Mouse (Mus musculus) neural tube, embryonic 13.5 days (tissue): Measurements from ENCODE around the gene Mdfic. TPM values are rescaled to one million over a fixed set of nuclear protein-coding genes. Genes with fewer than 3 reads are reported as not detected.

Source experiments
- ATAC-seq: fragments of 200-750 bp; cut with Nextera tagmentation; 2 replicates; pipeline ENCODE4 v1.8.0; 2017; ENCODE audit warnings: low read depth, mild to moderate bottlenecking, moderate TSS enrichment, moderate library complexity
- H3K27ac ChIP-seq: fragments of 300-500 bp; sonication (generic); replicated peaks from 2 replicates; pipeline ENCODE4 v1.5.1; 2015; ENCODE audit warnings: moderate library complexity, mild to moderate bottlenecking, inconsistent platforms
- H3K27me3 ChIP-seq: fragments of 300-500 bp; sonication (generic); 2 replicates; pipeline ENCODE4 v1.6.1; 2015; ENCODE audit warnings: mild to moderate bottlenecking, inconsistent platforms
- H3K36me3 ChIP-seq: fragments of 300-500 bp; sonication (generic); 2 replicates; pipeline ENCODE4 v1.6.1; 2015; ENCODE audit warnings: mild to moderate bottlenecking, inconsistent platforms
- H3K4me1 ChIP-seq: fragments of 300-500 bp; sonication (generic); replicated peaks from 2 replicates; pipeline ENCODE4 v1.6.1; 2015; ENCODE audit warnings: inconsistent platforms
- H3K4me2 ChIP-seq: fragments of 300-500 bp; sonication (generic); 2 replicates; pipeline ENCODE4 v1.6.1; 2015; ENCODE audit warnings: inconsistent platforms, mild to moderate bottlenecking, moderate library complexity
- H3K4me3 ChIP-seq: fragments of 300-500 bp; sonication (generic); 2 replicates; pipeline ENCODE4 v1.5.1; 2015; ENCODE audit warnings: mild to moderate bottlenecking, inconsistent platforms
- H3K9ac ChIP-seq: fragments of 300-500 bp; sonication (generic); 2 replicates; pipeline ENCODE4 v1.6.1; 2015; ENCODE audit warnings: moderate library complexity, mild to moderate bottlenecking, inconsistent platforms
- H3K9me3 ChIP-seq: fragments of 300-500 bp; sonication (generic); 2 replicates; pipeline ENCODE4 v1.6.1; 2016; ENCODE audit warnings: inconsistent platforms
- WGBS: fragments of 180-500 bp; shearing (Covaris S2); methylation state at CpG from one replicate; pipeline ENCODE4 v1.1.7; 2015; 5-methylcytosine and 5-hydroxymethylcytosine counted together
- polyA plus RNA-seq: library from polyadenylated mRNA; unstranded; fragments of >200 nt; fragmentation: Nextera tagmentation; extraction: Ambion mirVana; gene quantifications from 2 replicates; pipeline ENCODE4 v1.2.1, GENCODE M21; 2015

Gene Mdfic
- polyA plus RNA-seq, 1 experiment from 2014 or later, result 0.57 TPM

GRCm38 (mm10) chr6:15743793-15744192 is 23.3 kb downstream of the Mdfic start:
- Histone ChIP-seq H3K4me2 (no peak overlapping the region), H3K27ac (no peak overlapping the region), H3K9me3 (no peaks in the 10 kb centered on the region), H3K36me3 (no peaks in the 10 kb centered on the region), H3K4me3 (no peak overlapping the region), H3K9ac (no peak overlapping the region), H3K4me1 (0 out of 2 replicates have a peak, but pooled peaks cover 3% of the 10 kb centered on the region), H3K27me3 (no peaks in the 10 kb centered on the region)
- WGBS, result 73% methylated on average over 6 of the region's 6 CpGs
- ATAC-seq, result no peak

- WGBS, result 78% methylated on average over 6 of the region's 6 CpGs
- Histone ChIP-seq H3K4me2 (no peak overlapping the region), H3K27ac (no peak overlapping the region), H3K27me3 (no peaks in the 10 kb centered on the region), H3K36me3 (no peaks in the 10 kb centered on the region), H3K9me3 (no peaks in the 10 kb centered on the region), H3K4me1 (0 out of 2 replicates have a peak, but pooled peaks cover 3% of the 10 kb centered on the region), H3K9ac (no peak overlapping the region), H3K4me3 (no peak overlapping the region)
- ATAC-seq, result no peak
Observed at GRCm38 (mm10) chr6:15745313-15745712, 24.9 kb downstream of the Mdfic start.

GRCm38 (mm10) chr6:15745891-15746290 is 25.4 kb downstream of the Mdfic start:
- Histone ChIP-seq H3K27ac (no peak overlapping the region), H3K36me3 (no peaks in the 10 kb centered on the region), H3K4me3 (no peak overlapping the region), H3K9me3 (no peaks in the 10 kb centered on the region), H3K27me3 (no peaks in the 10 kb centered on the region), H3K4me2 (no peak overlapping the region), H3K9ac (no peak overlapping the region), H3K4me1 (0 out of 2 replicates have a peak, but pooled peaks cover 3% of the 10 kb centered on the region)
- ATAC-seq, result no peak
- 79% methylated on average over 5 of the region's 5 CpGs for WGBS

DNA sequence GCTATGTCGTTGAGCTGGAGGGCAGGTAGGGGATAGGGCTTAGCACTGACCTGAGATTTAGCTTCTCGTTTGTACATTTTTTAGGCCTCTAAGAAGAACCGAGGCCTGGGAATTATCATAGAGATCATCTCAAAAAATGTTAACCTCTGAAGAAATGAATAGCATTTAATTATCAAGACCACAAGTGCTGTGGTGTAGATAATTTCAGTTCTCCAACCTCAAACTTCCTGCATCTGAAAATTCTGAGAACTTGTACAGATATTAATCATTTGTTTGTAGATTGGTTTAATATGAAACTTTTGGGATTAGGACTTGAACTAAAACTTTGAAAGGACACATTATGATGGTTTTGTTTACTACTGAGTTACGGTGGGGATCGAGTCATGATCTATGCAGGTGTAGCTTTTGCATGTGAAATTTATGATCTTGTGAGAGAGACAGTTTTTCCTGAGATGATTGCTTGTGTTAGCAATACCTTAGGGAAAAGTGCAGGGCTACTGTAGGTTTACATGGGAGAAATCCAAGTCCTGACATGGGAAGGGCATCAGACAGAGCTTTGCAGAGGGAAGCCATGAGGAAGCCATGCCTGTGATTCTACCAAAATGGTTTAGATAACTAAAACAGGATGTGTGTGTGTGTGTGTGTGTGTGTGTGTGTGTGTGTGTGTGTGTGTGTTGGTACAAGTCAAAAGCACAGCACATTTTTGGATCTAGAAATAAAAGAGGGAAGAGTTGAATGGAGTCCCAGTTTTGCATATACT is 27.1 kb downstream of the Mdfic start:
- Histone ChIP-seq H3K36me3 (no peaks in the 10 kb centered on the region), H3K9me3 (no peaks in the 10 kb centered on the region), H3K27ac (no peak overlapping the region), H3K27me3 (no peaks in the 10 kb centered on the region), H3K9ac (no peak overlapping the region), H3K4me3 (no peak overlapping the region), H3K4me2 (no peak overlapping the region), H3K4me1 (0 out of 2 replicates have a peak, but pooled peaks cover 3% of the 10 kb centered on the region)
- no peak for ATAC-seq
- WGBS, result 94% methylated on average over 5 of the region's 5 CpGs

GRCm38 (mm10) chr6:15748236-15748635 is 27.8 kb downstream of the Mdfic start:
- no peaks in the 10 kb centered on the region for H3K27me3 ChIP-seq
- no peak overlapping the region for H3K4me3 ChIP-seq
- no peak for ATAC-seq
- H3K4me1 ChIP-seq, result 0 out of 2 replicates have a peak, but pooled peaks cover 3% of the 10 kb centered on the region
- WGBS, result 97% methylated on average over 1 of the region's 1 CpGs
- no peaks in the 10 kb centered on the region for H3K9me3 ChIP-seq
- H3K4me2 ChIP-seq, result no peak overlapping the region
- H3K27ac ChIP-seq, result no peak overlapping the region
- H3K9ac ChIP-seq, result no peak overlapping the region
- no peaks in the 10 kb centered on the region for H3K36me3 ChIP-seq

DNA sequence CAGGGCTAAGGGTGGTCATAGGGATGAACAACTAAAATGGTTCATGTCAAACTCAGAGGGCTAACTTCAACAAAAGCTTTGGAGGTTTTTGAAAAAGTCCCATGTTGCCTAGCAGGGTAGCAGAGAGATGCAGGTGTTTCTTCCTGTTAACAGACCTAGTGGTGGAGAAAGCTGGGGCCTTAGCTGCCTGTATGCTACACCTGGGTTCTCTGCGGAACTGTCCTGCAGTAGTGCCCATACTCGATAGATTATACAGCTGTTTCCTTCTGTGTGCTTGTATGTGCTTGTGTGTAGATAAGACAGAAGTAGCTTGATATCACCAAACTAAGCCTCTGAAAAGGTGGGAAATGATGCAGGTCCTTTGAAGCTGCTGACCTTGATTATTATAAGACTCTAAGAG is 28.5 kb downstream of the Mdfic start:
- H3K4me3 ChIP-seq, result no peak overlapping the region
- no peak for ATAC-seq
- WGBS, result 97% methylated on average over 2 of the region's 2 CpGs
- H3K4me2 ChIP-seq, result no peak overlapping the region
- no peaks in the 10 kb centered on the region for H3K9me3 ChIP-seq
- no peaks in the 10 kb centered on the region for H3K27me3 ChIP-seq
- no peak overlapping the region for H3K27ac ChIP-seq
- no peak overlapping the region for H3K9ac ChIP-seq
- no peaks in the 10 kb centered on the region for H3K36me3 ChIP-seq
- 0 out of 2 replicates have a peak, but pooled peaks cover 3% of the 10 kb centered on the region for H3K4me1 ChIP-seq

DNA sequence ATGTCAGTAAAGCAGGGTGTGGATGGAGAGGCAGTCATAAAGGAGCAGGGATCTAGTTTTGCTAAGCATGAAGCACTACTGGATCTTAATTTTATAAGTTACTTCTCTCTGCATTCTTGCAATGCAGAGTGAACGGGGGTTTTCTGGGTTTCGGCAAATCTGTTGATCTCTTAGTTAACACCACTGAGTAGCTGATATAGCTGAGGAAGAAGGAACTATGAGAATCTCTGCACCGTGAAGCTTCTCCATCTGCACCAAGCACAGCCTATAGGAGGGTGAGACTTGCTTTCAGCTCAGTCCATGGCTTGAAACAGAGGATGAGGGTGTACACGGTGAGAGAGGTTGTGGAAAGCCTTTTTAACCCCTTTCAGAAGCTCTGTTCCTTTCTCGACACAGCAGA is 29.6 kb downstream of the Mdfic start:
- no peaks in the 10 kb centered on the region for H3K27me3 ChIP-seq
- H3K9ac ChIP-seq, result no peak overlapping the region
- no peak for ATAC-seq
- no peak overlapping the region for H3K4me2 ChIP-seq
- 0 out of 2 replicates have a peak, but pooled peaks cover 3% of the 10 kb centered on the region for H3K4me1 ChIP-seq
- no peaks in the 10 kb centered on the region for H3K9me3 ChIP-seq
- H3K36me3 ChIP-seq, result no peaks in the 10 kb centered on the region
- 91% methylated on average over 5 of the region's 5 CpGs for WGBS
- no peak overlapping the region for H3K27ac ChIP-seq
- no peak overlapping the region for H3K4me3 ChIP-seq

DNA sequence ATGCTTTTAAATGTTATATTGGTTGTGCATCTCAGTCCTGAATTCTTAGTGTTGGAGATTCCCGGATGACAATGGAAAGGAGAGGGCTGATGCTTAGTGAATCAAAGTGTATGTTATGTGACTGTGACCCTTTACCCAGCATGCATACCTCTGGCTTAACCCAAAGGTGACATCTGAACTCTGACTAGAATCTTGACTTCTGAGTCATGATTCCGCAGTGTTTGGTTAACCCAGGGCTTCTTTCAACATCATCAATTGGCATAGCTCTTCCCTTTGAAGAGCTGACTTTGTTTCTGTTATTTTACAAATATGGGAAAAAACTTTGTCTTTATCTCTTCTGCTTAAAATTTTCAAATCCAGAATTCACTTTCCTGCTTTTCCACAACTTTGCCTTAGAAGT is 30.9 kb downstream of the Mdfic start:
- Histone ChIP-seq H3K4me3 (no peak overlapping the region), H3K27ac (no peak overlapping the region), H3K9me3 (no peaks in the 10 kb centered on the region), H3K36me3 (no peaks in the 10 kb centered on the region), H3K4me2 (no peak overlapping the region), H3K9ac (no peak overlapping the region), H3K27me3 (no peaks in the 10 kb centered on the region), H3K4me1 (no peaks in the 10 kb centered on the region)
- ATAC-seq, result no peak
- WGBS, result 97% methylated on average over 2 of the region's 2 CpGs

DNA sequence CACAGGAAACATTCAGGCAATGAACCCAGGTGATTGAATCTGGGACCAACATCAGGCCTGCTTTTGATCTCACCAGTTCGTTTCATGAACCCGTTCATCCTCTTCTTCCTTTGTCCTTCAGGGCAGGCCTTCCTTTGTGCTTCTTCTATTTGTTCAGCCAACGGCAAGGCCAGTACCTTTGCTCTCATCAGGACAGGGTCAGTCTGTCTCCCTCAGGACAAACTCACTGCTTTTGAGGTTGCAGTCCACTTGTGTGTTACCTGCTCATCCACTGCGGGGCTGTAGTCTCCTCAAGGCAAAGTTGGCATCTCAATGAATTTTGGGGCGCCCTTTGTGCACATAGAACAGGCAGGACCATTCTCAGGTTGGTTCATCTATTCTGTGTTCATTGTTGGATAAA is 31.7 kb downstream of the Mdfic start:
- Histone ChIP-seq H3K4me3 (no peak overlapping the region), H3K27me3 (no peaks in the 10 kb centered on the region), H3K9me3 (no peaks in the 10 kb centered on the region), H3K4me1 (no peaks in the 10 kb centered on the region), H3K27ac (no peak overlapping the region), H3K36me3 (no peaks in the 10 kb centered on the region), H3K4me2 (no peak overlapping the region), H3K9ac (no peak overlapping the region)
- 93% methylated on average over 5 of the region's 5 CpGs for WGBS
- no peak for ATAC-seq

DNA sequence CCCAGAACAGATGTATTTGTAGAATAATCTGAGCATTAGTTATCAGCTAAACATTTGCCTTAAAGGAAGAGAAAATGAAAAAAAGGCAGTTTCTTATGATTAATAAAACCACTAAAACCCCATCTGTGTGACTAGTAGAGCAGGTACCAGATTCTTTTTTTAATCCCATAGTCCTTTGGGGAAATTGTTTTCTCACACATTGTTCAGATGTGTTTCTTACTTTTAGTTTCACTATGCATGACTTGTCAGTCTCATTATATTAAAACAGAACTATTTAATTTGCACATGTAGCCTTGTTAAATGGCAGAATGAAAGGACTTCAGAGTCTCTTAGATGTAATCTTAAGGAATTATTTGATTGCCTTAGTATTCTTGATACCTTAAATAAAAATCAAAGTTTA is 32.7 kb downstream of the Mdfic start:
- Histone ChIP-seq H3K27ac (no peak overlapping the region), H3K27me3 (no peaks in the 10 kb centered on the region), H3K4me2 (no peak overlapping the region), H3K9me3 (no peaks in the 10 kb centered on the region), H3K9ac (no peak overlapping the region), H3K36me3 (no peaks in the 10 kb centered on the region), H3K4me3 (no peak overlapping the region), H3K4me1 (no peaks in the 10 kb centered on the region)
- ATAC-seq, result no peak

DNA sequence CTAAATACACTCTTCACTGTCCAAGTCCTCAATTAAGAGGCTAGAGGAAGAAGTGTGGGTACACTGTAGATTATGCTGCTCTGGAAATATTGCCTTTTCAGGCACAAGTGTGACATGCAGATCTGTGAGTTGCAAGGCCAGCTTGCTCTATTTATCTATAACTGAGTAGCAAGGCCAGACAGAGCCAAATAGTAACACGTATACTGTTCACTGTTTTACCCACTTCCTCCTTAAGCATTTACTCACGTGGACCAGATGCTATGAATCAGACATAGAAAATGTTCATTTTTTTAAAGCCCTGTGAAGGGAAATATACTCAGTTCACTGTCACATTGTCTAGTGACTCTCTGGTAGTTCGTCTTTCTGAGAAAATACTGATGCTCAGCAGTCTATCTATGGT is 37.9 kb downstream of the Mdfic start:
- Histone ChIP-seq H3K4me1 (no peaks in the 10 kb centered on the region), H3K36me3 (no peaks in the 10 kb centered on the region), H3K9ac (no peak overlapping the region), H3K9me3 (no peaks in the 10 kb centered on the region), H3K27ac (no peak overlapping the region), H3K4me3 (no peak overlapping the region), H3K4me2 (no peak overlapping the region), H3K27me3 (no peaks in the 10 kb centered on the region)
- WGBS, result 81% methylated on average over 3 of the region's 3 CpGs
- ATAC-seq, result no peak

DNA sequence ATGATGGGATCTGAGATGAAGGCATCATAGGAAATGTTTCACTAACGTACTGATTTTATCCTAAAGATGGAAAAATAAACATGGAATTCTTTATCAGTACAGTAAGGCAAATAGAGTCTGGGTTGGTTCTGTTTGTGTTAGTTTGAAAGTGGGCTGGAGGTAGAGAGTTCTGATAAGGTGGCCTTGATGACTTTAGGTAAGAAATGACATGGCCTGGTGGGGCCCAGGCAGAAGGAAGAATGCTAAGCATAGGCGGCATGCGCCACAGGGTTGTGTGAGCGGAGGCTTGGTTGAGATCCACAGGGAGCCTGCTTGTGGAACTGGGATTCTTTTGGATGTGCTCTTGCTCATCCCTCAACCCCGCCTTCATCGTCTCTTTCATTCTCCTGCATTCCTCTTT is 40.3 kb downstream of the Mdfic start:
- no peaks in the 10 kb centered on the region for H3K4me1 ChIP-seq
- no peak for ATAC-seq
- H3K27me3 ChIP-seq, result no peaks in the 10 kb centered on the region
- WGBS, result 67% methylated on average over 6 of the region's 6 CpGs
- no peak overlapping the region for H3K4me2 ChIP-seq
- no peak overlapping the region for H3K4me3 ChIP-seq
- no peak overlapping the region for H3K9ac ChIP-seq
- H3K27ac ChIP-seq, result no peak overlapping the region
- no peaks in the 10 kb centered on the region for H3K36me3 ChIP-seq
- no peaks in the 10 kb centered on the region for H3K9me3 ChIP-seq

GRCm38 (mm10) chr6:15764039-15764438 is 43.6 kb downstream of the Mdfic start:
- H3K27me3 ChIP-seq, result no peaks in the 10 kb centered on the region
- H3K4me3 ChIP-seq, result no peak overlapping the region
- H3K4me1 ChIP-seq, result no peaks in the 10 kb centered on the region
- no peaks in the 10 kb centered on the region for H3K9me3 ChIP-seq
- H3K36me3 ChIP-seq, result no peaks in the 10 kb centered on the region
- no peak for ATAC-seq
- 87% methylated on average over 7 of the region's 7 CpGs for WGBS
- H3K27ac ChIP-seq, result no peak overlapping the region
- no peak overlapping the region for H3K4me2 ChIP-seq
- H3K9ac ChIP-seq, result no peak overlapping the region
